Mouse (Mus musculus): ENCODE results near the gene Cep170. TPM values are rescaled to one million over a fixed set of nuclear protein-coding genes. Genes with fewer than 3 reads are reported as not detected.

The Cep170 gene
- 268 TPM for polyA plus RNA-seq (2014; fragmentation: Illumina TruSeq; extraction: RNeasy Lipid Tissue Mini Kit (QIAGEN cat#74804); ENCODE audit: low read depth, low replicate concordance)

GRCm38 (mm10) chr1:176814036-176814420, at the start of gene Cep170:
Gene Cep170 (minus strand): TSS chr1:176814067.

GRCm38 (mm10) chr1:176814591-176815062, 760 bp upstream of the Cep170 start, which contains the start of gene Sdccag8:
Gene Sdccag8 (plus strand): TSS chr1:176814660.

Other genes starting within 250 kb of the Cep170 start
- 30.9 TPM for gene Sdccag8, start 593 bp upstream of the Cep170 start, polyA plus RNA-seq (2014; fragmentation: Illumina TruSeq; extraction: RNeasy Lipid Tissue Mini Kit (QIAGEN cat#74804); ENCODE audit: low read depth, low replicate concordance)